Mouse (Mus musculus) gastrocnemius, adult 18-20 months (tissue): ENCODE measurements around the gene Grin3a. TPM values are rescaled to one million over a fixed set of nuclear protein-coding genes. Genes with fewer than 3 reads are reported as not detected.

Source experiments
- DNase-seq: peaks from one replicate; pipeline ENCODE4 v3.0.0; 2021; ENCODE audit warnings: low spot score
- long read RNA-seq, 2 experiments: library from polyadenylated mRNA; stranded (forward); transcript quantifications; one replicate each; pipeline ENCODE4 v2.0.0; 2021
- total RNA-seq, 2 experiments: library from RNA; stranded (reverse); gene quantifications; 2 replicates each; pipeline ENCODE4 v1.2.3; 2021

Gene Grin3a
- total RNA-seq, result not detected
- long read RNA-seq, experiment 1, result 0 reads
- long read RNA-seq, experiment 2, result 0 reads

DNA sequence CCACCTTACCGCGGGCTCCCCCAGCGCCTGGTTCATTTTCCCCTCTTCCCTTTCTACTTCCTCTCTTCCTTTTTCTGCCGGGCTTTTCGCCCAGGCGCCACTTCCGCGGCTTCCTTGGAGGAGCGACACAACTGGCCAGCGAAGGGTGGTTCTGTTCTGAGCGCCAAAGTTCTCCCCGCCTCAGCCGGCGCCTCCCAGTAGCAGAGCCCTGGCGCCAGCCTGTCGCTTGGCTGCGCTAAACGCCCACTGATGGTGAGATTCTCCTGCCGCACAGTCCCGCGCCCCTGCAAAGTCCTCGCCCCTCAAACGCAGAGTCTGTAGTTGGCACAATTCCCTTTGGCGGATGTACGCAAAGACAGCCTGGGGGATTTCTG lies at the start of gene Grin3a:
Gene Grin3a (minus strand): TSS at position 133 of the 374 bp plus-strand sequence.
- DNase-seq, result no peak

DNA sequence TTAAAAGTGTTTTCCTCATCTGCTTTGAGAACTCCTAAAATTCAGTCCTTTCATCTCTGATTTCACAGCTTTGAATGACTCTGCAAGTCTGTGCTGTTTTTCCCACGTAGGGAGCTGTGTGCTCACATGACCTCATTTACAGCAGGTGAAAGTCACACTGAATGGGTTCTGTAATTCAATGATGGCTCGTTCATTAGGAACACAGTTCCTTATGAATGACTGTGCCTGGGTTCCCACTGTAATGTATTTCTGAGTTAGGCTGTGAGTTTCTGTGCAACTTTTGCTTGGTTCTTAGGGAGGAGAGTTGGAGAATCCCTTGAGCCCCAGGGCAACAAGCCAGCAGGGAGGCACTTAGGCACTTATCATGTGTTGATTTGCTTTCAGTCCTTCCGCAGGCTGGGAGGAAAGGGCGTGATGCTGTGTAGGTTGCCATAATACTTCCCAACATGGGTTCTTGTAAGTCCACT lies 46.3 kb upstream of the Grin3a start:
- DNase-seq, result no peak

DNA sequence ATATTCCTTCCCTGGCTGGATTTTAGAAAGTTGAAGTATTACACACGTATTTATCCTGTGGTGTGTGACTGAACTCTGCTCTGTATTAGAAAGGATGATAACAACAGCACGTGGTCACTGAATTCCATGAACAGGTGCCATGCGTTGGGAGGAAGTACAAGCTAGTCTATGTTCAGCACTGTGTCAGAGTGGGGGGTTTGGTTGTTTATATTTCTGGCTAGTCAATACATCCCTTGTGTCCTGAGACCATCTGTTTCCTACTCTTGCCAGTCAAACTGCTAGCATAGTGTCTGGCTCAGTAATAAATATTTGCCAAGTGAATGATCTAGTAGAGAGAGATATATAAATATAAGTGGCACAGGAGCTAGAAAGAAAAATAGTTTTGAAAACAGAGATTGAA lies 31.5 kb upstream of the Grin3a start:
- DNase-seq, result no peak

DNA sequence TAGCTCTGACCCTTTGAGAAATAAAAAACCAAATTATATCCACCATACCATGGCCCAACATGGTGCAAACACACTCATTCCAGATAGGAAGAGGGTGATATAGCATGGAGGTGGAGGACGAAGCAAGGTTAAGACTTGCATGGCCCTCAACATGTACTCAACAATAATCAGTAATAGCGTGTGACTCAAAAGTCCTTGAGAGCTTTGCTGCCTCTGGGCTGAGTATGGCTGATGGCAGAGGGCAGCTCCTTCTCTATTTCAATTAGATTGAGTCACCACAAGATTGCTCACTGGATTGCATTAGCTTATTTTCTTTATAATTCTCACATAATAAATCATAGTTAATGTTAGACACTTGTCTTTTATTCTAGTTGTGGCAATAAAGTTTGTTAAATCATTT lies 15.1 kb upstream of the Grin3a start:
- DNase-seq, result no peak

DNA sequence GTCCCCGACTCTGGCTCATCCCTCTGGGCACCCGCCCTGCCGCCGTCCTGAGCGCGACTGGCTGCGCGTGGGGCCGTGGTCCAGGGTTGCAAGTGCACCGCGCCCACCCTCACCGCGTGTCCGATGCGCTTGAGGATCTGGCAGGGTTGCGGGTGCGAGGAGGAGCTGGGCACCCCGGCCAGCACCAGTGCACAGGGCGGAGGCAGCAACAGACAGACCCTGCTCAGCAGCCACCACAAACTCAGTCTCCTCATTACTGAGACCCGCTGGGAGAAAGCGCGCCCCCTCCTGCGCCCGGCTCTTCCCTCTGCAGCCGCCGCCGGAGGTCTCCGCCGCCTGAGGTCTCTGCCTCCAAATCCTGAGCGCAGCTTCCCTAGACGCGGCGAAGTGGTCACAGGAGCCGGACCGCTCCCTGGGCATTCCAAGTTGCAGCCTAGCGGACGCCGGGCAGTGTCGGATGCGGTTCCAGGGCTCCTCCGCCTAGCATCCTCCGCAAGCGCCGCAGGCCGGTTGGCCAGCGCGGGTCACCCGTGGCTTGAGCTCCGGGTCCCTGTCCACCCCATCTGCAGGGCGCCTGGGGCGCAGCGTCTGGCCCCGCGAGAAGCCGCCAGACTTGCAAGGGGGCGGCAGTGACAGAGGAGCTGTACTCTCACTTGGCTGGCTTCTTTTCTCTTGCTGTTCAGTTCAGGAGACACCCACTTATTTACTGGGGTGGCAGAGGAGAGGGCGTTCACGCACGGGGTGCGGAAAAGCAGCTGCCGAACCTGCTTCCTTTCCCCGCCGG lies 524 bp downstream of the Grin3a start:
- no peak for DNase-seq

DNA sequence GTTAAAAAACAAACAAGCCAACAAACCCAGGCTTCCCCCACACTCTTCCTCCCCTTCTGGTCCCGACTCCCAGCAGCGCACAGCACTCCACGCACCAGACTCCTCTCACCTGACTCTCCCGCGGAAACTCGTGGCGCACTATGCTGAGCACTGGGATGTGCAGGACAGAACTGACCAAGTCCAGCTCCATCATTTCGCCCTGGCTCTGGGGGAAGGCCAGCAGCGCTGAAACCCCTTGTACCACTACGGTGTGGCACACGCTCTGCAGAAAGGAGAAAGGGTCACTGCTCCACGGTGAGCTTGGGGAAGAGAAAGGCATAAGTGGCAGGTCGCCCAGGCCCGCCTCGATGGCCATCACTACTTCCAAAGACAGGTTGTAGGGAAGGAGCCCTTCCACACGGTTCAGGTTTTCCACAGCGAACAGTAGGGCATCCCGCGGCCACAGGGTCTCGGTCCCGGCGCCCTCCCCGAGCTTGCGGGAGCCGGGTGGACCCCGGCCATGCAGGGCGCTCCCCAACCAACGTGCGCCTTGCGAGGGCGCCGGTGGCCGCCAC lies 1.2 kb downstream of the Grin3a start:
- no peak for DNase-seq

DNA sequence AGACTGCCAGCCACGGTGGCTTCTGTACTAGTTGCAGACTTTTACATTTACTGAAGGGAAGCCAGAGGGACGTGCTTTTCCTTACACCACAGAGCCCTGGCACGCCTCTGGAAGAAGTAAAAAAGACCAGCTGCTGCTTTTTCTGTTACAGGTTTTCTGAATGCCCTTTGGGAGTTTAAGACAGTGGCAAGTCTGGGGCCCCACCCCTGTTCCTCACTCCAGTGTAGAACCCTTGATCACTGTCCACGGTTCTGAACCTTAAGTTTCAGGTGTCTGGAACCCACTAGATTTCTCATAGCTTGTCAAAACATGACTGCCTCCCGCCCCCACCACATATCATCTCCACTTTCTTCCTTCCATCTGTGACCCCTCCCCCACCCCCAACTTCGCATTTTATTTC lies 1.8 kb downstream of the Grin3a start:
- no peak for DNase-seq

DNA sequence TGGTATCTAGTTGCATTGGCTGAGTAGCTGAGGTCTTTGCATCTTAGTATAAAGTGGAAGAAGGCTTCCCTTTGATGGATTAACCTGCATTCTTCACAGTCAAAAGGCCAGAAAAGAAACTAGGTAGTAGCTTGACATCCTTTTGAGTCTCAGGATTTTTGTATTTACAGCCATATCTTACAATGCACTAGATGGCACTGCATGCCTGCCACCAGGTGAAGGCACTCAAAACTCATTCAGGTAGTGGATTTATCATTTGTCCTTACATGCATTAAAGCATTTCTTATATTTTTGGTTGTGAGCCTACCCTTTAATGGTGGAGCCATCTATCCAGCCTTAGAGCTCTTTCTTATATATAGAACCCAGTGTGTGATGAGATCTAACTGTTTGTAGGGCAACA lies 13.5 kb downstream of the Grin3a start:
- no peak for DNase-seq

DNA sequence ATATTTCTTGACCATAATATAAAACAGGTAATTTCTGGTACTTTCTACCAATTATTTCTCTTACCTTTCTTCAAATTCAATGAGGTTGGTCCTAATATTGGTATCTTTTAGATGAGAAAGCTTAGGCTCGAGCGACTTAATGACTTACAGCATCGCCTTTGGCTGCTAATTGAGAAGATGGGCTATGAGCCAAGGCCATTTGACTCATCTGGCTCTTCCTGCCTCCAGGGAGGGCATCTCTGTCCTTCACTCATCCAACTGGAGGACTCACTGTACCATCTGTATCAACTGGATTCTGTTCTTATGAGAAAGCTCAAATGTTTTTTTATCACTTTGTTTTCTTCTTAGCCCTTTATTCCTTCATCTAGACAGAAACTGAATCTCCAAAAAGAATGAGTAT lies 31.7 kb downstream of the Grin3a start:
- no peak for DNase-seq

DNA sequence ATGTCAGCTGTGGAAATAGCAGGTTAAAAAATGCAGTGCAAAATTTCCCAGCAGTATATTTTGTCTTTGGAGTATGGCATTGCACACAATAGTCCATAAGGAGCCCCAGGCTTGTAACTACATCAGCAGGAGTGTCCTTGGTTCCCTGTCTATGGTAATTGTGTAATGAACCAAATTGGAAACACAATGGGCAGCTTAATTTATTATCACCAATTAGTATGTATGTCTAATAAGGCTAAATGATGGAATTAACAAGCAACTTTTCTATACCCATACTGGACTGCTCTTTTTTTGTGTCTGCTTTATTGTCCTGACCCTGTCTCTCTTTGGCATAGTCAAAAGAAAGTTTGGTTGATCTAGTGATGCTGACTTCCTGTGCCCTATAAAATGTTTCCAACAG lies 38.8 kb downstream of the Grin3a start:
- no peak for DNase-seq

DNA sequence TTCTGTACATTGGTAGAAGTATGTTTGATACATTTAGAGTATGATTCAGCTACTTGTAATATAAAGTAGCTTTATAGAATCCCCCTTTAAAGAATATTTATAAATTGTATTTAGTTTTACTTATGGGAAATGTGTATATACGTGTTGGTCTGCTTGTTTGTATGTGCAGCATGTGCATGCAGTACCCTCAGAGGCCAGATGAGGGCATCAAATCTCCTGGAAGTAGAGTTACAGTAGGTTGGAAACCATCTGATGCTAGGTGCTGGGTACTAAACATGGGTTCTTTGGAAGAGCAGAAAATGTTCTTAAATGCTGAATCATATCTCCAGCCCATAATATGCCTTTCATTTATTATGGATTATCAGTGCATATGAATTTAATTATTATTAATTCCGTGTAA lies 46.2 kb downstream of the Grin3a start:
- no peak for DNase-seq

DNA sequence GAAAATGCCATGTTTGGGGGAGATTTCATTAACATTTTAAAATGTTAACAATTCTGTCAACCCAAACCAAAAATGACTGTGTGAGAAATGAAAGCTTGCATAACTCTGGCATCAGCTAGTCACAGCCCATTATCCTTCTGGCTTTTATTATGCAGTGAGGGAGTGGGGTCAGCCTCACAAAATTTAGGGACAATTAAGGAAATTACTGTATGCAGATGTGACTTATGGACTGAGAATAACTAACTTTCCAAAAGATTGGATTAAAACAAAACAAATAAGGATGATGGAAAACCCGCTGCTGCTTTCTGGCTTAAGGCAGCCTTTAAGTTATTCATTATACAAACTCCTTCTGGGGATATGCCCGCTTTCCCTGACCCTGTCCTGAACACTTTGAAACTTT lies 56.6 kb downstream of the Grin3a start:
- DNase-seq, result no peak

DNA sequence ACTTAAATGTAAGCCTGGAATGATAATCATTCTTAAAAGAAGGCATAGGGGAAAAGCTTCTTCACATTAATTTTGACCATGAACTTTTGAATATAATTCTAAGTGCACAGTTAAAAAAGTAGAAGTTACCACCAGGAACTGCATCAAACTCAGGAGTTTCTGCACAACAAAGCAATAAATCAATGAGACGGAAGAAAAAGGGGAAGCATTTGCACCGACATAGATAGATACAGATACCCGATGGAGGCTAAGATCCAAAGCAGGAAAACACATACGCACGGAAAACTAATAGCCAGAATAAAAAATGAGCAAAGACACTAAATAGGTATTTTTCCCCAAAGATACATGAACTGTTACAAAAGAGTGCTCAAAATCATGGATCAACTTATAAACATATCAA lies 102.7 kb downstream of the Grin3a start:
- DNase-seq, result no peak

DNA sequence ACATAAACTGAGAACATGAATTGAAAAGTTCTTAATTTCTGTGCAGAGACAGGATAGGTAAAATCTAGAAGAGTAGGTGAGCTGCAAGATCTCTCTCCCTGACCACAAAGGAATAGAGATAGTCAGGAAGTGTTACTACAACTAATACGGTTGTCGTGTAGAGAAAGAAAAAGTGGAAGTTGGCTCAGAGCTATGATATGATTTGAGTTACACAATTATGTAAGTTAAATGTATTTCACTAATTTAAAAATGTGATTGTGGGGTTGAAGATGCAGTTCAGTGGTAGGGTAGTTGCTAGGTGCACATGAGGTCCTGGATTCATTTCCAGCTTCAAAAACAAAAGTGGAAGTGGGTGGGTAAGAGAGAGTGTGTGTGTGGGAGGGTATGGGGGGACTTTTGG lies 103.6 kb downstream of the Grin3a start:
- no peak for DNase-seq

DNA sequence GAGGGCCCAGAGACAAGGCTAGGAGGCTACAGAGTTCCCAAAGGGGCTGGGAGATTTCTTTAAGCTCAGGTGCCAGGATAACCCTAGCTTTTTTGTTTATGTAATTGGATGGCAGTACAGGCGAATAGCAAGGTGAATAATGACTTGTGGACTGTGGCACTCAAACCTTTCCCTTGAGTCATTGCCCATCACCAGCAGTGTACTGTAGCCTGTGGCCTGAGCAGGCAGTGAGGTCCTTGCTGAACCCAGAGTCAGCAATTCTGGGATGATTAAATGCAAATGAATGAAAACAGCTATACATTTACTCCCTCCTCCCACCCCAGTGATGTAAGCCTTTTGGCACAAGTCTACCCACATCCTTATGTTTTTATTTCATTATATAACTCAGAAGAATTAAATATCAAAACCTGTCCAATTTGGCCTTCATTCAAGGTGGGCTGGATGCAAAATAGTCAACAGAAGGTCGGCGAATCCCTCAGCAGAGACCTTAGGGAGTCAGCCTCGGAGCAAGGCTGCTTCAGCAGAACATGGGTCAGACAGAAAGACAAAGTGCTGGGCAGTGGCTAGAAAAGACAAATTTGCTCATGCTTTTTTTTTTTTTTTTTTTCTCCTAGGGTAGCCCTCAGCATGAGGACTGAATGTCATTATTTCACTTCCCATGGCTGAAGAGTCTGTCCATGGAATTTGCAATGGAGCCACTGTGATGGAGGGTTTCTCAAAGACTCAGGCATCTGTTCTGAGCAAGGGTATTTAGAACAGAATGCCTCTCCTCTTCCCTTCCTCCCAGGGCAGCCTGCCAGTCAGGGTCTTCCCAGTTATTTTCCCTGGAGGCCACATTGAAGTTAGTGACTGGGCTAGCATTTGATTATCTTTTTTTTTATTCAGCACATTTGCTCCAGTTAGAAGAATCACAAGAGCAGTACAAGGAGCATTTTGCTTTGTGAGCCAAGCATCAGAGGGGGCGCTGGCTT lies 104.5 kb downstream of the Grin3a start:
- no peak for DNase-seq

DNA sequence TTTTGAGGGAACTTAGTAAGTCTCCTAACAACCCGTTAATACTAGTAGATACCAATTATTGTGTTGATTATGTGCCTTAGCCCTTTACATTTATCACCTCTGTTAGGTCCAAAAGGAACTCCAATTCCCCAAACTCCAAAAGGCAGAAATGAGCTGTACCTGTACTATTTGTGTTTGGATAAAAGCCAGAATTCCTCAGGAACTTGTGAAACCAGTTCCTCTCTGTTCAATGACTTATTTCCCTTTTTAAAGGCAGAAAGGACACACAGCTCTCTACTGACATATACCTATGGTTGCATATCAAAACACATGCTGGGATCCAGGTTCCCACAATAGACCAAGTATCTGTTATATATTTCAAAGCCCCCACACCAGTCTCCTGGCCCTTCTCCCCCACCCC lies 106.0 kb downstream of the Grin3a start:
- no peak for DNase-seq

DNA sequence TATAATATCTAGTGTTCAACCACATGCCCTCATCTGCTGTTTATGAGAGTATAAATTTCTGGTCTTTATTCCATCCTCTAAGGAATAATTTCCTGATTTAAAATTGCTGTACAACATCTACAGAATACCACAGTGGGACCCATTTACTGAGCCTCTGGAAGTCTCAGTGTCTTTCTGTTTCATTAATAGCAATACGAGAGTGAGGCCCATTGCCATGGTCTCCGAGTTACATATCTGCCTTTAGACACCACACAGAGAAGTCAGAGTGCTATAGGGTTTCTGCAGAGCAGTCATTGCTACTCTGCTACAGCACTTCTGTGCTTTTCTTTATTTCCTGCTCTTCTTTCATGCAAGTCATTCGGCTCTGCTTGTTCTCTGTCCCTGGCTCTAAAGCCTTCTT lies 116.2 kb downstream of the Grin3a start:
- DNase-seq, result no peak

DNA sequence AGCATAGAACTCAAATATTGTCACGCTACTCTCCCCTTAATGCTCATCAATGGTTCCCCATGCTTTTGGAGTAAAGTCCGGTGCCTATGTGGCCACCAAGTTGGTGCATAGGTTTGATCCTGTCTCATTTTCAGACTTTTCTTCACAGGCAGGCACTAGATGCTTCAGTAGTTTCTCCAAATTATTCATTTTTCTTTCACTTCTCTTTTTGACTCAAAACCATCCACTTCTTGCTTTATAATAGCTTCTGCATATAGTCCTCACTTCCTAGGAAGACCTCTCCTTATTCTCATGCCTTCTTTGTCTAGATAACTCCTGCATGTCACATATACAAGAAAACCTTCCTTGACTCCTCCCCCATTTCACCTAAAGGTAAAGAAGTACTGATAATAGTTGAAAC lies 121.6 kb downstream of the Grin3a start:
- DNase-seq, result no peak

DNA sequence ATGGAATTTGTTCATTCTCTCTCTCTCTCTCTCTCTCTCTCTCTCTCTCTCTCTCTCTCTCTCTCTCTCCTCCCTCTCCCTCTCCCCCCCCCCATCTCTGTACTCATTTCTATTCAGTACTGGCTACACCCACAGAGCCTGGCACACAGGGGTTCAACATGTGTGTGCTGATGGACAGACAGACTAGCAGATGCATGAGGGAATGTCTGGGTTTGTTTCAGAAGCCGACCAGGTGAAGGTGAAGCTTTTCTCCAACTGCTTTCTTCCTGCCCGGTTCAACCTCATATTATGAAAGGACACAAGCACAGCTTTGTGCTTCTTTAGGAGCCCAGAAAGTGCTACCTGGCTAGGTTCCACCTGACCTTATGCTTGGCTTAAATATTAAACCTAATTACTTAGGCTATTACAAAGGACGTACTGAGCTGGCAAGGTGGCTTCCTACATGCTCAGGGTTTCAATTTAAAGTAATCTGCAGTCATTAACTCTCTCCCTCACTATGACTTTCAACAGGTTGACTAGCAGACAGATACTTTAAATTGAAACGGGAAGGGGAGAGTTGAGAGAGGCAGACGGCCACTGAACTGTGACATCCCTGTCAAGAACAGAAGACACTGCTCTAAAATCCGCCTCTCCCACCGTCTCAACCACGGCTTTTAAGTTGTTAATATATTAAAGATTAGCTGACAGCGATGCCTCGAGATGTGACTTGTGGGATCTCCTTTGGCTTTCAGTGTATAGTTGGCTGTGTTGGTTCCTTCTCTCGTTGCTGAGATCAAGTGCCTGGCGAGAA lies 153.9 kb downstream of the Grin3a start:
- no peak for DNase-seq

DNA sequence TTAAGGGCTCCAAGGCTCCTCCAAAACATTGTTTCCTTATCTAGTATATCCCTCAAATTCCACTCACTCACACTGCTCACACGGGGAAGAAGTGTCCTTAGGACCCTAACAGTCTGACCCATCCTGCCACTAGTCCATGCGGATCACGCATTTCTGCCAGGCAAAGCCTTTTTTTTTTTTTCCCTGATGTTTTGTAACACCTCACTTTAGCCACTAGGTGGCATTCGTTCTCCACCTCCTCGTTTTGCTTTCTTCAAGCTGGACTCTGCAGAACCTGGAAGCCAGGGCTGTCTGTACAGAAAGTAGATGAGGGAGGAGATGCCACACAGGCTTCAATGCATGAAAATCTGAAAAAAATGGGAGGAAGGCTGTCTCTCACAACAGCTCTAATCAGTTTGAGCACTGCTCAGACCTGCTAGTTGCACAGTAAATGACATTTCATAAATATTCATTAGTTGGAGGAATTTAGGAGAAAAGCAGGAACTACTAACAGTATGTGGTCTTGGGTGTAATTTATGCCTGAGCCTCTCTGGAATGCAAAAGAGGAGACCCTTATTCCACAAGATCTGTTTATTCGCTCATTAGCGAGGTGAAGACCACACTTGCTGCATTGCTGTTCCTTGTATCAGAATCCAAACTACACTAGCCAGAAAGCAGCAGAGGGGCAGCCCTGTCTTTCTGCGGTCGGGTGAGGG lies 156.8 kb downstream of the Grin3a start:
- peak; percentile 23 for DNase-seq

DNA sequence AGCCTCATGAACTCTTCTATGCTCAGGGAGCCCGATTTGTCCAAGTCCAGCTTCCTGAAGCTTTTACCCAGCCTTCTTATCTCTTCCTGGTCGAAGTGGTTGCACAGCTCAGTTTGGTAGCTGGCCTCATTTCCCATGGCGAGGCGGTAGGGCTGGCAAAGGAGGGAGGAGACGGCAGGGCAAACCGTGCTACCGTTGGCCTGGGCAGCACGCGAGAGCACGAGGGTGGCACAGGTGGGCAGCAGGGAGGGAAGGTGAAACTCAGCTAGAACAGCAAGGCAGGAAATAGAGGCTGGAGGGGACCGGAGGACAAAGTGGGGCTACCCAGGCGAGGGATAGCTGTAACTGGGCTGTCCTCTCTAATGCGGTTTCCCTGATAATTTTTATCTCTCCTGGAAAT lies 163.7 kb downstream of the Grin3a start, which contains the start of gene Ppp3r2:
Gene Ppp3r2 (minus strand): TSS at position 213 of the 400 bp plus-strand sequence.
- no peak for DNase-seq
